Mouse (Mus musculus) layer of hippocampus, postnatal 14 days (tissue): Measurements from ENCODE around the gene Bscl2. TPM values are rescaled to one million over a fixed set of nuclear protein-coding genes. Genes with fewer than 3 reads are reported as not detected.
"Not testable (repeated sequence)": the region's sequence is repeated elsewhere in the genome, so short reads cannot be mapped to it uniquely, and the experiment has no call there.

Experiments
- DNase-seq, 2 experiments: peaks; one replicate each; pipeline ENCODE4 v3.0.0; 2021 to 2022; ENCODE audit warnings: low spot score in 2 of 2, mixed read lengths in 1 of 2
- total RNA-seq, 2 experiments: library from RNA; stranded (reverse); gene quantifications; 2 replicates each; pipeline ENCODE4 v1.2.3; 2021

Bscl2 gene
- total RNA-seq, 2 experiments from 2014 or later = 96.2 to 107 TPM

DNA sequence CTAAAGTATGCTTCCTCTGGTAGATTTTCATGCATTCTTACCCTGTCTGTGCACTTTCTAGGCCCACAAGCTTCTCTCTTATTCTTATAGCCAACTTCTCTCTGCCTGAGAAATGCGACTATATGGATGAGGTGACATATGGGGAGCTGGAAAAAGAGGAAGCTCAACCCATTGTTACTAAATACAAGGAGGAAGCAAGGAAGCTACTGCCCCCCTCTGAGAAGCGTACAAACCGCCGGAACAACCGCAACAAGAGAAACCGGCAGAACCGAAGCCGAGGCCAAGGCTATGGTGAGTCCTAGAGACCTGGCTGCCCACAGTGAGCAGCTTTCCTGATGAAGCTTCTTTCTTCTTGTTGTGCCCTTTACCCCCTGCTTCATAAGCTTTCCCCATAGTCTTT lies 7.6 kb upstream of the Bscl2 start, which contains the start of gene AC129217.1:
Gene AC129217.1 (plus strand): TSS at position 114 of the 400 bp plus-strand sequence.
- no peak for DNase-seq

DNA sequence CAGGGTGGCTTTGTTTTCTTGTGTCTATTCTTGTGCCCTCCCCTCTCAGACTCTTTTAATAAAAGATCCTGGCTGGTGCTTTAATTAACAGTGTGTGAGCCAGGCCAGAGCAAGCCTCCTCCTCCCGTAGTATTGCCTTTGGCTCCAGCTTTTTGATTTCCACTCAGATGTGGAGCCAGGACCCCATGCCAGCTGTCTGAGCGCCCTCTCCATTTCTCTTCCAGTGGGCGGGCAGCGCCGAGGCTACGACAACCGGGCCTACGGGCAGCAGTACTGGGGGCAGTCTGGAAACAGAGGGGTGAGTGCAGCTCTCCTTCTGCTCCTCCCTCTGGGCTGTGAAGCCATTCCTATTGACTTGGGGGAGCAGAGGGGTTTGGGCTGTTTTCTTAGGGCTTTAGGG lies 6.6 kb upstream of the Bscl2 start:
- peak; percentile 45 to 78 for DNase-seq

DNA sequence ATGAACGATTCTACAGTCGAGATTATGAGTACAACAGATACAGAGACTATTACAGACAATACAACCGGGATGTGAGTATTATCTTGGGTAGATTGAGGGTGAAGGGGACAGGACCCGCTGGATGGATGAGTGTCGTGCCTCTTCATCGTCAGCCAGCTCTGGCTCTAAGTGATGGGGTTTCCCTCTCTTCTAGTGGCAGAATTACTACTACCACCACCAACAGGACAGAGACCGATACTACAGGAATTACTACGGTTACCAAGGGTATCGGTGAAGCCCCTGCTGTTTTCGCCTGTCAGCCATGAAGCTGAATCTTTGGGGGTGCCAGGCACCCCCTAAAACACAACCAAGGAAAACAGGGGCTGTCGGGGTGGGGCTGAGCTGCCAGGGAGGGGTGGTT lies 6.0 kb upstream of the Bscl2 start:
- DNase-seq = no peak

GRCm38 (mm10) chr19:8832971-8833370 lies 4.3 kb upstream of the Bscl2 start:
- no peak for DNase-seq

DNA sequence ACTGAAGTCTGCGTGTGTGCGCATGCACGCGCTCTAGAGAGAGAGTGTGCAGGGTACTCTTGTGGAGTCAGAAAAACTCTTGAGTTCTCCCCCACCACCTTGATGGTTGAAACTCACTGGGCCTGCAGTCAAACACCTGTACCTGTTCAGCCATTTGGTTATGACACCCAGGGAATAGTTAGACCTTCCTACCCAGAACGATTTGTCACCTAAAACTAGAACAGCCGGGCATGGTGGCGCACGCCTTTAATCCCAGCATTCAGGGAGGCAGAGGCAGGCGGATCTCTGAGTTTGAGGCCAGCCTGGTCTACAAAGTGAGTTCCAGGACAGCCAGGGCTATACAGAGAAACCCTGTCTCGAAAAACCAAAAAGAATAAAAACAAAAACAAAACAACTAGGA lies 940 bp upstream of the Bscl2 start:
- not testable (repeated sequence) for DNase-seq

DNA sequence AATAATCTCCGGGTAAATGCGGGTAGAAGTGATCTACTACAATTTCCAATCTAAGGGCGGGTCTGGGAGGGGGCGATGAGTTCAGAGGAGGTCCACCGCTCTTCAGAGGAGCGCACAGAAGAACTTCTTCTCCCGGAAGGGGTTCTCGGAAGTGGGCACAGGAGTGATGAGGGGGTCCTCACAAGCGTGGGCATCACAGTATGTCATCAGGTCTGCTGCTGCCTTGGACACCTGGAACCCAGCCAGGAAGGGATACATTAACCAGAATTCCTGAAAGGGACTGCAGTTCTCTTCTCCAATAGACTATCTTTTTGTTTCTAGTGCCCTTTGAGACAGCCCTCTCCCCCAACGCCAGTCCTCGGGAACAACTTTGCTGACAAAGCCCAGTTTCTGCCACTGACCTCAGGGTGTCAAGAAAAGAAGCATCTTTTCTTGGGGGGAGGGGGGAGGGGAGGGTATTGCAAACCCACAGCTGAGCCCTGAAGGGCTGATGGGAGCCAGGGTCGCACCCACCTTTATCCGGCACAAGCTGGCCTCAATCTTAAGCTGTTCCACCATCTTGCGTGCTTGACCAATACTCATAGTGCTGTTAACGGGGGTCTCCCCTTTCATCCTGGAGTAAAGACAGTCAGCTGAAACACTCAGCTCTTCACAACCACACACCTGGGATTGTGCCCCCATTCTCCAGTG lies 919 bp downstream of the Bscl2 start:
- peak in 1 of 2 experiments; percentile 64 for DNase-seq

- peak; percentile 76 to 81 for DNase-seq
Observed at GRCm38 (mm10) chr19:8839103-8839907, 2.0 kb downstream of the Bscl2 start, which contains the start of gene Gng3. Gene Gng3, minus strand, starts transcription at chr19:8839194.

GRCm38 (mm10) chr19:8839908-8840791 lies 2.9 kb downstream of the Bscl2 start:
- peak; percentile 63 to 76 for DNase-seq

DNA sequence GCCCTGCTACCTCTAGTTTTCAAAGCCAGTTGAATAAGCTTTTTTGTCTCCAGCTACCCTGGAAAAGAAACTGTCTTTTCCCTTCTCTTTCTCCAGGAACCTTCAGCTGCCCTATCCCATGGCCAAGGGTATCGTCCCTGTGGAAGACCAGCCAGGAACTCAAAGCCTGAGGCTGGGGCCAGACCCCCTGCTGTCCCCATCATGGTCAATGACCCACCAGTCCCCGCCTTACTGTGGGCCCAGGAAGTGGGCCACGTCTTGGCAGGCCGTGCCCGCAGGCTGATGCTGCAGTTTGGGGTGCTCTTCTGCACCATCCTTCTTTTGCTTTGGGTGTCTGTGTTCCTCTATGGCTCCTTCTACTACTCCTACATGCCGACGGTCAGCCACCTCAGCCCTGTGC lies 3.7 kb downstream of the Bscl2 start:
- DNase-seq = no peak

DNA sequence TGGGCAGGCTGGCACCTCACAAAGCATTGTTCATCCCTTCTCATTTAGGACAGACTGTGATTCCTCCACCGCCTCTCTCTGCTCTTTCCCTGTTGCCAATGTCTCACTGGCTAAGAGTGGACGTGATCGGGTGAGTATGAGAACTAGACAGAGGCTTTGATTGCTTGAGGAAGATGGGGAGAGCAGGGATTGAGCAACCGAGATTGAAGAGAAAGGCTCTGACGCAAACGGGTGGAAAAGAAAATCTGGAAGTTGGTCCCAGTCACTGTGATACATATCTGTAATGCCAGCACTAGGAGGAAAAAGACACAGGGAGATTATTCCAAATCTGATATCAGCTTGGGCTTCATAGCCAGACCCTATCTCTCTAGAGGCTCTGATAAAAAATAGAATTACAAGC lies 5.7 kb downstream of the Bscl2 start:
- DNase-seq = no peak

DNA sequence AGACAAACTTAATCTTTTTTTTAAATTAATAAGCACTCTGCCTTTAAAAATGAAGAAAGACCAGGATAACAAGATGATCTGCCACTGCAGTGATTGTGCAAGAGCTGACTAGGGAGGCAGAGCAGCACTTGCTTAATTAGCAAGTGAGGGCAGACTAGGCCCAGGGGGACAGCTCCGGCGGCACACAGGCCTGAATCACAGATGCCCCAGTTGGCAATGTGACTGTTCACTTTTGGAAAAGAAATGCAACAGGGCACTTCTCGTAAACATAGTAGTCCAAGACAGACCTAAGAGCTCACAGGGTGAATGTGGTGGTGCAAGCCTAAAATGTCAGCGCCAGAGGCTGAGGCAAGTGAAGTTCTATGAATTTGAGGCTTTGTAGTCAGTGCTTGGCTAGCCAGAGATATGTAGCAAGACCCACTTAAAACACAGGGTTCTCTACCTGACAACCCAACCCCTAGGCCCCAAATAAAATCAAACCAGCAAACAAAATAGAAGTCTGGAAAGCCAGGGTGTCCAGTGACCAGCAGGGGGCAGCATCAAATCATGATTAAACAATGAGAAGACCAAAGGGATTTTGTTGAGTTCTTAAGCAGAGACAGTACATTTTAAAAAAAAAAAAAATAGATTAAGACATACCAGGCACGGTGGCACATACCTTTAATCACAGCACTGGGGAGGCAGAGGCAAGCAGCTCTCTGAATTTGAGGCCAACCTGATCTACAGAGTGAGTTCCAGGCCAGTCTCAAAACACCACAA lies 7.3 kb downstream of the Bscl2 start:
- peak; percentile 70 to 83 for DNase-seq

DNA sequence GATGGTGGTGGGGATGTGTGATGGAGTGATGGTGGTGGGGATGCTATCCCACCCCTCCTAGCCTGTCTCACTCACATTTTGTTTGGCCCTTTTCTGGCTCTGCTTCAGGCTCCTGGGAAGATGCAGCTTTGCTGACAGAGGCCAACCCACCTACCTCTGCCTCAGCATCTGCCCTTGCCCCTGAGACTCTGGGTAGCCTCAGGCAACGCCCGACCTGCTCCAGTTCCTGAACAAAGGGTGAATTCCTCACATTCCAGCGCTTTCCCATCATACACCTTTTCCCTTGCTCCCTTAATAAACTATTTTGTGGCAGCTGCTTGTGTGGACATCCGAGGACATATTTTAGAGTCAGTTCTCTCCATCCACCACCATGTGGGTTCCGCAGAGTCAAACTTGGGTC lies 11.1 kb downstream of the Bscl2 start:
- DNase-seq = no peak

GRCm38 (mm10) chr19:8850402-8850901 lies 13.2 kb downstream of the Bscl2 start, which contains the start of gene Lrrn4cl:
Gene Lrrn4cl, plus strand, starts transcription at chr19:8850768.
- DNase-seq = no peak

GRCm38 (mm10) chr19:8851639-8852038 lies 14.4 kb downstream of the Bscl2 start:
- no peak for DNase-seq

DNA sequence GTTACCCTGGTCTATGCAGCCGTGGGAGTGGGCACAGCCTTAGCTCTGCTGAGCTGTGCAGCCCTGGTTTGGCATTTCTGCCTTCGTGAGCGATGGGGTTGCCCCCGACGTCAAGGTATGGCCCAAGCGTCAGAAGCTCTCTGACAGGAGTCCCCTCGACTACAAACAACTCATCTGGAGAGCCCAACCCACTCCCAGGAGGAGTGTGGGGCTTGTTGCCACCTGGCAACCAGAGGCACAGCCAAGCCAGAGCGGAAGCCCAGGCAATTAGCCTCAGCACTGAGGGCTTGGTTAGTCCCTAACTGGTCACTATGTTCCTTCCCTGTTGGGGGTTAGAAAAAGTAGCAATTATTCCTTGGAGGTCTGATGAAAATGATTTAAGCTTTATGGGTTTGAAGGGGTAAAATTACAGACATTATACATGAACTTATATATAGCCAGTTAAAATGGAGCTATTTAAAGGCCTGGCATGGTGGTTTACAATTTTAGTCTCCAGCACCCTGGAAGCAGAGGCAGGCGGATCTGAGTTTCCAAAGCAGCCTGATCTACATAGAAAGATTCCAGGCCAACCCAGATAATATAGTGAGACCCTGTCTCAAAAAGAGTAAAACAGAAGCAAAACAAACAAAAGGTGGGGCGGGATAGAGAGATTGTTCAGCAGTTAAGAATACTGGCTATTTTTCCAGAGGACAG lies 15.1 kb downstream of the Bscl2 start:
- DNase-seq = no peak

GRCm38 (mm10) chr19:8853117-8853516 lies 15.8 kb downstream of the Bscl2 start:
- no peak for DNase-seq

DNA sequence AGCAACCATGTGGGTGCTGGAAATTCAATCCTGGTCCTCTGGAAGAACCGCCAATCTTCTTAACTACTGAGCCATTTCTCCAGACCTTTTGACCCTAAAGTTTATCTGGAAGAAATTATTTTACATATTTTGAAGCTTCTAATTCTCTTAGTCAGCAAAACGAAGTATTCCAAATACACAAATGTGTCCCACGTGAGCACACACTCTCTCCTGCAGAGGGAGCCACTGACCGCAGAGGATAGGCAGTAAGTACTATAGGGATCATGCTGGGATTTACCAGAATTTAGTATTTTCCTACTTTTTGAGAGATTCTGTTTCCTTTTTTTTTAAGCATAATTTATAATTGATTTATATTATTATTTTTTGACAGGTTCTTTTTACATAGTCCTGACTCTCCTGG lies 20.4 kb downstream of the Bscl2 start:
- DNase-seq = no peak

DNA sequence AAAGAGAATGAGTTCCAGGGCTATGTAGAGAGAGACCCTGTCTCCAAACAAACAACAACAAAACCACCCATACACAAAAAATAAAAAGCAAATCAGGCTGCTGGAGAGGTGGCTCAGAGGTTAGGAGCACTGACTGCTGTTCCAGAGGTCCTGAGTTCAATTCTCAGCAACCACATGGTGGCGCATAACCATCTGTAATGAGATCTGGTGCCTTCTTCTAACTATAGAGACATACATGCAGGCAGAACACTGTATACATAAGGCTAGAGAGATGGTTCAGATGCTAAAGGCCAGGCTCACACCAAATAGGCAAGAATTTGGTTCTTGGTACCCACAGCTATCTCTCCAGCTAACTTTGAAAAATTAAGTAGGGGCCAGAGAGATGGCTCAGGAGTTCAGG lies 21.8 kb downstream of the Bscl2 start:
- DNase-seq = no peak

- no peak for DNase-seq
Observed at GRCm38 (mm10) chr19:8864265-8864664, 27.0 kb downstream of the Bscl2 start.

DNA sequence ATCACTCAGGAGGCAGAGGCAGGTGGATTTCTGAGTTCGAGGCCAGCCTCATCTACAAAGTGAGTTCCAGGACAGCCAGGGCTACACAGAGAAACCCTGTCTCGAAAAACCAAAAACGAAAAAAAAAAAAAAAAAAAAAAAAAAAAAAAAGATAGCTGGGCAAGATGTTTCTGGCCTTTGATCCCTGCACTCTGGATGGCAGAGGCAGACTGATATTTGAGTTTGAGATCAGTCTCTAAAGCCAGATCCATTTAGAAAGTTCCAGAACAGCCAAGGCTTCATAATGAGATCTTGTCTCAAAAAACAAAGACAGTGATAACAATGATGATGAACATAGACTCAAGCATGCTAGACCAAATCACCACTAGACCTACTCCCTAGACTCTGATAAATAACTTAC lies 33.1 kb downstream of the Bscl2 start:
- DNase-seq = not testable (repeated sequence)
